Mouse (Mus musculus): Measurements from ENCODE around the gene Vmn1r166. TPM values are rescaled to one million over a fixed set of nuclear protein-coding genes. Genes with fewer than 3 reads are reported as not detected.

Vmn1r166 gene
- polyA plus RNA-seq (2017; shearing (Covaris generic)): not detected

GRCm38 (mm10) chr7:23251582-23251981, at the start of gene Vmn1r166:
Gene Vmn1r166, minus strand, starts transcription at chr7:23251682.

GRCm38 (mm10) chr7:23300892-23301291, 49.4 kb upstream of the Vmn1r166 start, which contains the start of gene Nlrp4e:
Gene Nlrp4e, plus strand, starts transcription at chr7:23301192.

DNA sequence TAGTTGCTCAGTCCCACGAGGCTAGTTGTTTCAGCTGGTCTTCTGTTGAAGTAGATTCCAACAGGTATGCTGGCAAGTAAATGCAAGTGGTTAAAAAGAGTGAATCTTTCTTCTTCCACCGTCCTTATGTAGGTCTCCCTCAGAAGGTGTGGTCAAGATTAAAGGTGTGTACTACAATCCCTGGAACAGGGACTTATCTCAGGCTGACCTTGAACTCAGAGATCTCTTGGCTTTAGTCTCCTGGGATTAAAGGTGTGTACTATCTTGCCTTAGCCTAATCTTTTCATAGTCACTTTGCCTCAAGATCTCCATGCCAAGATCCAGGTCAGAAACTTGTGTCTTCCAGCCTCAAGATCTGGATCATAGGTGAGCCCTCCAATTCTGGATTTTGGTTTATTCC, 27.3 kb upstream of the Vmn1r166 start, which contains the start of gene Gm6902:
Gene Gm6902, minus strand, starts transcription at position 101 of the 400 bp plus-strand sequence.

GRCm38 (mm10) chr7:23217032-23217431, 34.5 kb downstream of the Vmn1r166 start, which contains the start of gene Vmn1r165:
Gene Vmn1r165, plus strand, starts transcription at chr7:23217332.

Other genes starting within 250 kb of the Vmn1r166 start
- gene Gm4216, start 231.8 kb downstream of the Vmn1r166 start, polyA plus RNA-seq (2017; shearing (Covaris generic)): not detected
- gene Vmn1r163, start 196.1 kb downstream of the Vmn1r166 start, polyA plus RNA-seq (2017; shearing (Covaris generic)): not detected
- gene Gm8720, start 184.2 kb downstream of the Vmn1r166 start, polyA plus RNA-seq (2017; shearing (Covaris generic)): not detected
- not detected for gene Gm10662, start 107.2 kb downstream of the Vmn1r166 start, polyA plus RNA-seq (2017; shearing (Covaris generic))
- gene Vmn1r165, start 34.4 kb downstream of the Vmn1r166 start, polyA plus RNA-seq (2017; shearing (Covaris generic)): not detected
- gene Gm6902, start 27.2 kb upstream of the Vmn1r166 start, polyA plus RNA-seq (2017; shearing (Covaris generic)): not detected
- gene Nlrp4e, start 49.5 kb upstream of the Vmn1r166 start, polyA plus RNA-seq (2017; shearing (Covaris generic)): not detected
- not detected for gene Nlrp5, start 134.2 kb upstream of the Vmn1r166 start, polyA plus RNA-seq (2017; shearing (Covaris generic))

Measured in CD4-positive, CD25-positive, alpha-beta regulatory T cell, adult 9 weeks (primary cell).